Mouse (Mus musculus): ENCODE measurements around the gene Cabcoco1. TPM values are rescaled to one million over a fixed set of nuclear protein-coding genes. Genes with fewer than 3 reads are reported as not detected.
A peak's percentile ranks its signal among the peaks of the same experiment; 100 is the strongest.

Cabcoco1 gene
- total RNA-seq (2021) = 10 to 100 TPM; 27.9 to 29.1 TPM

DNA sequence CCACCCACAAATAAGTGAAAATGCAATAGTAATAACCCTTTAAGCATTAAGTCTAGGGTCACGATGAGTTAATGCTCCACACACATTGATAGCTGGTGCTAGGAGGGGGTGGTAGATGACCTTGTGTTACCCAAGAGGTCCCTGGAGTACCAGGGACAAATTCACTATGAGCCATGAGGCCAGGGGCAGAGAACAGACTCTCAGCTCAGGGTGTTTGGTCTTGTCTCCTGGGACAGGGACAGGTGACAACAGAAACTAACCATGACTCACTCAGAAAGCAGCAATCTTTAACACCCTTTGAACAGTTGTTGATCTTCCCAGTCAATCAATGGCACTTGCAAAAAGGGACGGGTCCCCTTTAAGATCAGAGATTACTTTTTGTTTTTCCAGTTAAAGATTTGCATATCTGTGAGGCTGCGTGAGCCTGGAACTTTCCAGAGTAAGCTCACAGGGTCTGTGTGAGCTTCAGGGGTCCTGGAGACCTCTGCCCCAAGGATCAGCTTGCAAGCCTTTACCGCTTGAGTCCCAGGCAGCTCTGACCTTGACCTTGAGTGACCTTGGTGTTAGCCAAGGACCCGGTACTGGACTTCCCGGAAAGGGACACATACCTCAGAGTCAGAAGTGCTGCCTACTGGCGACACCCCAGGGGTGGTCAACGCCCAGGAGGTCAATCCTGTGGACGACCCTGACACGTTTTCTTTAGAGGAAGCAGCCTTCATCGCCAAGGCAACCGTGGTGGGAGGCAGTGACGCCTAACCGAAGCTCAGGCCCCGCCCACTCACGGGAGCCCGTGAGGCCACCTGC is at the start of gene Cabcoco1:
Gene Cabcoco1, minus strand, starts transcription at position 758 of the 804 bp plus-strand sequence.
- peak; percentile 77 to 81 for DNase-seq
- intact Hi-C loops (cut with DNase I) = no loop called here

DNA sequence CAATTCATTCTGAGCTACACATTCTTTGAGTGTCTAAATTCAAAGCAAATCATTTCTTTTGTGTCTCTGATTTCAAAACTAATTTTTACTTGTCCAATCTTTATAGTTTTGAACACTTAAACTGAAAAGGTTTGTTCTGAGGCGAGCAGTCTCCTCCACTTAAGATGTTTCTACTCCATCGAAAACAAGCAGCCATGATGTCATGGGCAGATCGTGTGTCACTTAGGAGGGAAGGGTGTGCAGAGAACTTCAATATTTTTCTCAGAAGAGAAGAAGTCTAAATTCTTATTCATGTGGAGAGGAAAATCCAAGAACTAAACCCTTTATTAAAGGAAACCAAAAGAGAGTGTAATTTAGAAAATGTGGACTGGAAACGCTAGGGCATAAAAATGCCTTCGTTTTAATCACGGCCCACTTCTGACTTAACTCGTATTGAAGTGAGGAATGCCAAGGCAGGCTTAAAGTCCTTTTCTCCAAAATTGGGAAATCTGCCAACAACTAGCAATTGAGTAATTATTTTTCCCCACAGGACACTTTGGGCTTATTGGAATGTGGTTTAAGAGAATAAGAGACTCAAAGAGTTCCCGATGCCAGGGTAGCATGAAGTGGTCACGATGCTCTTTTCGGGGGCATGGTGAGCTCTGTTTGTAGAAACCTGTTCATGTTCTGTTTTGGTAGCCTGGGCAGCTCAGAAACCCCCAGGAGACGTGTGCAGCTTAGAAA is 48.0 kb upstream of the Cabcoco1 start:
- no peak for DNase-seq
- intact Hi-C loops (cut with DNase I) = no loop called here

DNA sequence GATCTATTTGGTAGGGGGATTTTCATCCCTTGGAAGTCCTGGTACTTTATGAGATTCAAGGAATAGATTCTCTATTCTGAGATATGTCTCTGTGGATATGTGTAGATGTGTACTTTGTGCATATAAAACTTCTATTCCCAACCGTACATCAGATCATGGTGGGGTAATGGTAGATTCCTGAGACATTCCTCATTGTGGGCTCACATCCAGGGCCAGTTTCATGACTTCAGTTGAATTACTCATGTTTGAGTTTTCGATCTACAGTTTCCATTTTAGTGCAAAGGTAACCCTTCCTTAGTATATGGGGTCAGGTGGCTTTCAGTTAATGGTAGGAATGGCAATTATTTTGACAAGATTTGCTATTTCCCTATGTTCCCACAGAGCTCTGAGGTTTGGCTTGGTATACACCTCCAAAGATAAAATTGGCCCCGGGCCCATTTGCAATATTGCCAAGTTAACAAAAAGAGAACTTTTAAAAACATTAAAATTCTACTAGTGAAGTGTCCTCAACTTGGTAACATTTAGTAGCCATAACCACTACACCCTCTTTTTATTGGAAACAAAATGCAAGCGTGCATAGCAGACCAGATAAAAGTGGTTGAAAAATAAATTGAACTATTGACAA is 45.8 kb upstream of the Cabcoco1 start:
- intact Hi-C loops (cut with DNase I) = no loop called here
- DNase-seq = peak in 1 of 2 experiments; percentile 18

DNA sequence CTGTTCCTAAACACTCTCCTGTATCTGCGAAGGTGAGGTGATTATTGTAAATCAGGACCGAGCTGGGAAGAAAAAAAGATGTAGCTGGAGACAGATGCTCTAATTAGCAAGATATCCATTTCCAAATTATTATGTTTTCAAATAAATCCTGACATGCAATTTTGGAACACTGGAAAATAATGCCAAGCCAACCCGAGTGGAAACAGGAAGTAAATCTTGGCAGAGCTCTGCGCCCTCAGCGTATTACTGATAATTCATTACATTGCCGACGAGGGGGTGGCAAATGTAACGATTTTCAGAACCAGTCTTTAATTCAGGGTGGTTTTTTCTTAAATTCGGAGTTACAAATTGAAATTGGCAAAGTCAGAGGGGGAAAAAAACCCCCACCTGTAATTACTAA is 35.6 kb upstream of the Cabcoco1 start:
- DNase-seq = no peak
- intact Hi-C loops (cut with DNase I) = no loop called here

- intact Hi-C loops (cut with DNase I) = no loop called here
- no peak for DNase-seq
Measured at GRCm38 (mm10) chr10:68568172-68568571, 26.5 kb upstream of the Cabcoco1 start.

DNA sequence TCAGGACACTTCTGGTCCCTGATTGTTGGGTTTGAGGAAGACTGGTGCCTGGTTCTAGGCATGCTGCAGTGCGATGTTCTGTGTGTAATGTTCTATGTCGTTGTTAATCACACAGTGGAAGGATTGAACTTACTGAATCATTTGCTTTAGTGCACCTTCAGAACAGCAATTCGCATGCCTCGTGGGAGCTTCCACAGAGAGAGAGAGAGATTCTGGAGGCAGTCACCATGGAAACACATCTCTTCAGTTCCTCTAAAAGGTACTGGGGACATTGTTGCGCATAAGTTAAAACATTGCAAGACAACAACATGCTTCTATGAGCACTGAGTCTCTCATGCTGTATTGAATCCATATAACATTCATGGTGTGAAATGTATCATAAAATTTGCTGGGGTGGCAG is 20.6 kb upstream of the Cabcoco1 start:
- intact Hi-C loops (cut with DNase I) = no loop called here
- no peak for DNase-seq

DNA sequence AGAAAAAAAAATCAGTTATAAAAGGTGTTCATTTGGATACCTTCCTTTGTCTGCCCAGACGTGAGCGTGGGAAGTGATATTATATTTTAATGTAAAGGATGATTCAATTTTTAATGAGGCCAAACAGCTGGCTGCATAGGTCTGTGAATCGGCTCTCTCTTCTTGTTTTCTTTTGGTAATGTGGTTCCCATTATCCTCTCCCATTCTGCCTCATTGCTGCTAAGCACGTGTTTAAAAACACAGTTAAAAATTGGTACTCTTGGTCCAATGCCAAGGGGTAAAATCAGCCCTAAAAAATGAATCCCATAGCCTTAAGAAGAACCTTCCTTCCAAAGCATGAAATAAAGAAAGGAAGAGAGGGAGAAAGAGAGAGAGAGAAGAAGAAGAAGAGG is 17.1 kb upstream of the Cabcoco1 start:
- intact Hi-C loops (cut with DNase I) = no loop called here
- no peak for DNase-seq

DNA sequence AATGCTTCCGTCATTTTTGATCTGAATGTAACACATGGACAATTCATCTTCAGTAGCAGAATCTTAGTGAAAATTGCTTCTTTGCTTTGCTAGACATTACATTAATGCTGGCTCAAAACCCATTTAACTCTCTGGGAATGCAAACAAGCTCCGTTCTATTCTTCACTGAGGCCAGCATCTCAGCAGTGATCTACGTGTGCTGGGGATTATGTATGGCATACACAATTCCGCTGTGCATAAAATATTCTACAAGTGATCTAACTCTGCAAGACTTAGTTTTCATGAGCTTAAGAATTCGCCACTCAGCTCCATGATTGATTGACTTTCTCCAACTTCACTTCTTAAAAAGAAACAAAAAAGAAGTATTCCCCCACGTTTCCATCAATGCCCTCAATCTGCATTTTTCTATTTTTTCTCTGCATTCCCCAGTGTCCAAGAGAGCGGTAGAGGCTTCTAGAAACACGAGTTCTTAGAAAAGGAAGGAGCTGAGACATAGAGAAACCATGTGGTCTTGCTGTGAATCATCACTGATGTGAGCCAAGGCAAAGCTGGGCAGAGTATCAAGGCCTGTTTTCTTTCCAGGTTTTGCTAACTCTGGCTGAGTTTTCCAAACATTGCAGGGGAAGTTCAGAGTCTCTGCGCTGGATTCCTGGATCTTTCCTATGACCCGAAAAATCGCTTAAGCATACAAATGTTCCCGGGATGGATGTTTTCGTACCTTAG is 16.6 kb upstream of the Cabcoco1 start:
- DNase-seq = peak; percentile 88 to 89
- intact Hi-C loops (cut with DNase I) = no loop called here

DNA sequence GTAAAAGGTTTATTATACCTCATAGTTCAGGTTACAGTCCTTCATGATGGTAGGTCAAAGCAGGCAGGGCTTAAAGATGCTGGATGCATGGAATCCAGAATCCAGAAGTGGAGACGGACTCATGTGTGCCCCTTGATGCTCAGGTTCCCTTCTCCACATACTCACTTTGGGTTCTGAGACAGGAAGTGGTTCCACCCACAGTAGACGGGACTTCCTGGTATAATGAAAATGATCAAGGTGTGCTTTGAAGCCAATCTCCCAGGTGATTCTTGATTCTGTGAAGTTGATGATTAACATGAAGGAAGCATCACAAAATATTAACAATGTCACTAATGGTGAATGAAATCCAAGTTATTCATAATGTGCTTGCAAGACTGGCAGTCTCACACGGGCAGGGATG is 12.0 kb upstream of the Cabcoco1 start:
- no peak for DNase-seq
- intact Hi-C loops (cut with DNase I) = no loop called here

DNA sequence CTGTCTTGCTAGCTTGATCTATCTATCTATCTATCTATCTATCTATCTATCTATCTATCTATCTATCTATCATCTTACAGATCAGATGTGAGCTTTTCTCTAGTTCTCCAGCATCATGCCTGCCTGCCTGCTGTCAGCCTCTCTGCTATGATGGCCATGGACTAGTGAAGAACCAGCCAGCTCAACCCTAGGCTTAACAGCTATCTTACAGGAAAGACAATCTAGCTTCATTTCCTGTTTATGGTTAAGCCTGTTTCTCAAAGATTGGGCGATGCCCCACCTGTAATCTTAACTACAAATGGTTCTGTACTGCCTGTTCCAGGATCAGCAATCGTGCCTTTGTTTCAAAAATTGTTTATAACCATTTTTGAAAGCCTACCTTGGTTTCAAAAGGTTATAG is 10.9 kb upstream of the Cabcoco1 start:
- intact Hi-C loops (cut with DNase I) = no loop called here
- no peak for DNase-seq

- no peak for DNase-seq
- intact Hi-C loops (cut with DNase I) = no loop called here
Measured at GRCm38 (mm10) chr10:68551316-68551715, 9.6 kb upstream of the Cabcoco1 start.

GRCm38 (mm10) chr10:68550668-68551267 is 9.1 kb upstream of the Cabcoco1 start:
- intact Hi-C loops (cut with DNase I) = no loop called here
- DNase-seq = no peak

DNA sequence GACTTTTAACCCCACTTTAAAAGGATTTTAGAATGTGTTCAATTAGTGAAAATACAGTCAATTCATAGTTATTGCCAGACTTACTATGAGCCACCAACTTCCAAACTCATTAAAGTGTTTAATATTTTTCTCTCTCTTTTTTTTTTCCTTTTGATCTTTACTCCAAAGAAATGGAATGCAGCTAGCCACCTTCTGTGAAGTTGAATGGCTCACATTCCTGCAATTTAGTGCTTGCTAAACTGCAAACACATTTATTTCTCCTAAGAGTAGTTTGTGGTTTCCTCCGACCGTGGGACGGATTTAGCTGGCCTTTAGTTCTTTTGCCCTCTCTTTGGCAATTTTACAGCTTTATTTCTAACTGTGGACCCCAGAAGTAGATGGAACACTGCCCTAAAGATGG is 1.4 kb upstream of the Cabcoco1 start:
- intact Hi-C loops (cut with DNase I) = no loop called here
- DNase-seq = no peak

DNA sequence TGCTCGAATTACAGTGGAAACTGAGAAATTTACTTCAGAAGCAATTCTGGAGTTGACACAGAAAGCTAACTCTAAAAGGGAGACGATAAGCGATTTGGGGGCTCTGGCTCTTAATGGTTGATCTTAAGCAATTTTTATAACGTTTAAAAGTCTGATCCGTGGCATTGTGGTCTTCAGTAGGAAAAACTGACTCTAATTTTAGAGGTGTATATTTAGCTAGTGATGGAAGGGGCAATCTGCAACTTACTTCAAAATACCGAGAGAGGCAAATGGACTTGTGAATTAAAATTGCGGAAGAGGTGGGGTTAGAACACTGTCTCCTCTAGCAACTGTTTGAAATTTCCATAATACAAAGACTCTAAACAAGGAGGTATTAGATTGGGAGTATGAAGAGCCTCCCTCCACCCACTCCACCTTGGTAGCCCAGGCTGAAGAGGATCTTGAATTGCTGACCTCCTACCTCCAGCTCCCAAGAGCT is 286 bp upstream of the Cabcoco1 start:
- DNase-seq = no peak
- intact Hi-C loops (cut with DNase I) = no loop called here

DNA sequence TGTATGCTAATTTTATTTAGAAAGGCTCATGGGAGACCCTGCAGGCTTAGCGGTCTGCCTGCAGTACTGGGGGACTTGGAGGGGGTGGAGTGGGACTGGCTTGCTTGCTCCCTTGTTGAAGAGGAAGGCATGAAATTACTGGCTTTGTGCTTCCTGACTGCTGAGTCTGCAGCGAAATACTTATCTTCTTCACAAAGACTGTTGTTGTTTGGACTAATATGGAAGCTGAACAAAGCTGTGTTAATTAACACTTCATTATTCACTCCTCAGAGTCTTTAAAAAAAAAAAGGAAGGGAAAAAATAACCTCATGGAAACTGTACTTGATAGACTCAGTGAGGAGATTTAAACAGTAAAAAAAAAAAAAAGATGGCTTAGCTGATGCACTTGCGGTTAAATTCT is 1.1 kb downstream of the Cabcoco1 start:
- DNase-seq = peak in 1 of 2 experiments; percentile 16
- intact Hi-C loops (cut with DNase I) = no loop called here

GRCm38 (mm10) chr10:68537261-68537950 is 4.3 kb downstream of the Cabcoco1 start:
- intact Hi-C loops (cut with DNase I) = no loop called here
- DNase-seq = no peak

DNA sequence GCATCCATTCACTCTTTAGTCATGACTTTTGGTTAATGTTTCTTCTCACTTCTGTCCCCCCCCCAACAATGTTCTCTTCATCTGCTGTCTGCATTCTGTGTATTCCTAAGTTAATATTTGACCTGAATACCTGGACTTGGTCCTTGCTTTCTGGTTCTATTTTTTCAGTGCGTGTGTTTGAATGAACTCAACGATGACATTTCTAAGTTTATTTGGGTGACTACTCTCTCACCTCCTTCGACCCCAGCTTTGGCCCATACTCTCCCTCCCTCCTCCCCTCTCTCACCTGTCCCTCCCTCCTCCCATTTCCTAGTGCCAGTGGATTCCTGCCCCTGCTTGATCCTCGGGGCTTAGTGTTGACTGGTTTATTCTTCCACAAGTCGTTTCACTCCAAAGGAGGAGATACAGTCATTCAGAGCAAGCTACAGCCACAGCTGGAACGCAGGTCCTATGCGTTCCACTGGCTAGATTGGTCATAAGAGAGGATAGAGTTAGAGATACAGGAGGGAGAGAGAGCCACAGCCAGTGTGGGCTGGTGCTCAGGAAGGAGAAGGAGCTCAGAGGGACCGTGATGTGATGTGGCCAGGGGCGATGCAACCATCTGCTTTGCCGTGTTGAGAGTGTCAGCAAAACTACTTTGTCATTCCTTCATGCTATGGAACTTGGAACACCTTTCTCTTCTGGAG is 12.2 kb downstream of the Cabcoco1 start:
- no peak for DNase-seq
- intact Hi-C loops (cut with DNase I) = no loop called here

GRCm38 (mm10) chr10:68528958-68529357 is 12.7 kb downstream of the Cabcoco1 start:
- intact Hi-C loops (cut with DNase I) = no loop called here
- DNase-seq = no peak

- intact Hi-C loops (cut with DNase I) = no loop called here
Measured at GRCm38 (mm10) chr10:68522106-68522505, 19.6 kb downstream of the Cabcoco1 start.

More at GRCm38 (mm10) chr10:68522106-68522505, 19.6 kb downstream of the Cabcoco1 start:
- DNase-seq = no peak
